In the genomic region with DNA sequence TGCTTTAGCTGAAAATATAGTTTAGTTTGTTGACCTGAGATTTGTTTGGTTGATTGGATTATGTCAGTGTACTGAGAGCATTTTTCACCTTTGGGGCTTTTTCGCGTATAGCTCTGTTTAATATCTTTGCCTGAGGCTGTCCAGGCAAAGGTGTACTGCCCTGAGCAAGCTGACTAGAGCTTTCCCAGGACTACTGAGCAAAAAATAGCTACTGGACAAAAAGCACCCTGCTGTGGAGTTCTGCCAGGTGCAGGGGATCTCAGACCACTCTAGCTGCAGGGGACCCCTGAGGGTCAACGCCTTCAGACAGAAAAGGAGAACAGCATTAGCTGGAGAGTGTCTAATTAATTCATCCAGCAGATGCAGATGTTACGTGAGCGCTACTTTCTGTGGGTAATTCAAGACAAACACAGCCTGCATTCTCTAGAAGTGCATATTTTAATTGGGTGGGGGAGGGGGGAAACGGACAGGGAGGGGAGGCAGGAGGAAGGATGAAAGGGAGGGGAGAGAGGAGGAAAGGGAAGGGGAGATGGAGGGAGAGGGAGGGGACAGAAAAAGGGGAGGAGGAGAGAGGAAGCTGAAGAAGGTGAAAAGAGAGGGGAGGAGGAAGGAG, we compare ENCODE assay signal across 10 mouse cellular contexts.
DNase-seq lines count a peak whose midpoint lies in the region; ATAC-seq lines count a peak whose summit lies in the region.
"Had no signal": no experiment of that assay in that cellular context is flagged by ENCODE, and none has a peak within 500 bp of the region (broad histone marks: within the 10 kb centered on the region; RNA-seq: fewer than 3 reads in every experiment).

No protein-coding gene starts in this region.

- peak; percentile 68 for ATAC-seq in midbrain, embryonic 13.5 days

- H3K27ac ChIP-seq in hindbrain, embryonic 10.5 days, result peak overlapping the region; percentile 50
- H3K27ac ChIP-seq in midbrain, embryonic 13.5 days, result peak overlapping the region; percentile 41; the same call in 1 of the 2 replicates
- H3K27ac ChIP-seq: liver, embryonic 14.5 days had no signal

- WGBS in hindbrain, embryonic 10.5 days, result 25% methylated on average over 6 of the region's 6 CpGs
- 19% methylated on average over 6 of the region's 6 CpGs for WGBS in midbrain, embryonic 13.5 days

- H3K36me3 ChIP-seq in hindbrain, embryonic 10.5 days, result no peaks in the 10 kb centered on the region
- H3K36me3 ChIP-seq in midbrain, embryonic 13.5 days, result no peaks in the 10 kb centered on the region

- H3K9ac ChIP-seq in midbrain, embryonic 13.5 days (replicated peaks), result no peak overlapping the region
- H3K9ac ChIP-seq: liver, embryonic 14.5 days had no signal

- H3K4me2 ChIP-seq in midbrain, embryonic 13.5 days (replicated peaks), result peak overlapping the region; percentile 34

- DNase-seq in R1 (ENCODE audit: low read depth, low spot score), result peak; percentile 52
- DNase-seq in embryo, embryonic 11 days, result peak; percentile 52
- DNase-seq in hindbrain, embryonic 10.5 days (ENCODE audit: low spot score), result no peak
- no peak for DNase-seq in thymus, postnatal 25 days
- DNase-seq in right cerebral cortex, postnatal 36 days (ENCODE audit: low spot score in 2 of 2), result no peak
- DNase-seq in kidney, adult 18-20 months, result no peak
- DNase-seq in spleen, postnatal 36 days (ENCODE audit: low spot score in 2 of 2), result no peak
- DNase-seq: kidney, postnatal 14 days had no signal

- H3K9me3 ChIP-seq in hindbrain, embryonic 10.5 days, result no peaks in the 10 kb centered on the region
- no peaks in the 10 kb centered on the region for H3K9me3 ChIP-seq in midbrain, embryonic 13.5 days

- H3K4me1 ChIP-seq in hindbrain, embryonic 10.5 days (replicated peaks), result peaks cover 16% of the 10 kb centered on the region
- peaks cover 12% of the 10 kb centered on the region for H3K4me1 ChIP-seq in midbrain, embryonic 13.5 days (replicated peaks)

- H3K4me3 ChIP-seq in hindbrain, embryonic 10.5 days, result peak overlapping the region; percentile 25
- H3K4me3 ChIP-seq in midbrain, embryonic 13.5 days (replicated peaks), result peak overlapping the region; percentile 20

- H3K27me3 ChIP-seq in hindbrain, embryonic 10.5 days (ENCODE audit: insufficient read depth, poor library complexity, severe bottlenecking), result no peaks in the 10 kb centered on the region
- H3K27me3 ChIP-seq in midbrain, embryonic 13.5 days, result no peaks in the 10 kb centered on the region

Comparison
In these comparisons a context has a peak if more than half of its experiments do, and no peak if none do; other contexts are left out.
1. DNase-seq: peak in R1 (single experiment) and embryo, embryonic 11 days (single experiment); none in hindbrain, embryonic 10.5 days (single experiment), thymus, postnatal 25 days (single experiment), right cerebral cortex, postnatal 36 days (0 of 2), kidney, adult 18-20 months (single experiment) and spleen, postnatal 36 days (0 of 2).